Mouse (Mus musculus): ENCODE data around the gene Vax2.

GRCm38 (mm10) chr6:83707738-83708510 lies 3.1 kb upstream of the Vax2 start:
- TF ChIP-seq CTCF (IDR thresholded peaks at IDR 0.05; ENCODE audit: low read depth) = no peak
- TF ChIP-seq EP300 (IDR thresholded peaks at IDR 0.05; ENCODE audit: low read depth) = no peak
